Mouse (Mus musculus) G1E (cell line): ENCODE measurements around the gene Mcu.

Source experiments
- CTCF ChIP-seq: IDR thresholded peaks from 2 replicates; pipeline ENCODE4 v1.5.1; 2012; ENCODE audit warnings: low read depth, low read length, inconsistent platforms, mixed read lengths
- POLR2AphosphoS5 ChIP-seq: IDR thresholded peaks from 2 replicates; pipeline ENCODE4 v1.6.1; 2012; ENCODE audit warnings: low read depth, low read length, inconsistent platforms; ENCODE audit not compliant: insufficient replicate concordance
- TAL1 ChIP-seq: conservative IDR thresholded peaks from 2 replicates; pipeline ENCODE4 v1.6.1; 2012; ENCODE audit warnings: low read depth, low read length, inconsistent platforms, mixed read lengths

DNA sequence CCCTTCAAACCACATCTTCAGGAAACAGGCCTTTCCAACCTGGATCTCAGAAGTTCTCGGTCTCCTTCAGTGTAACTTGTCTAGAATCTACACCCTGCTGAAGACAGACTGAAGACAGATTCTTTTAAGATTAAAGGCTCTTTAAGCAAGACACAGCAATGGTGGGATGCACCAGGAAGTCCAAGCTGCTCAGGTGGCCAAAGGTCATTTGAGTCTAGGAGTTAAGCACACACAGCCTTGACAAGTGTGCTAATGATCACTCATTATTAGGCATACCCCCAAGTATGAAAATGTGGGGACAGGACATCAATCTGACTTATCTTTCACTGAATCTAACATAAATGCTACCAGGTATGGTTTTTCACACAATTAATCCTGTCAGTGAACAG is 47.0 kb downstream of the Mcu start:
- TF ChIP-seq CTCF (no peak), POLR2AphosphoS5 (no peak), TAL1 (no peak)
